Mouse (Mus musculus): ENCODE measurements around the gene Coch.
"Not testable (repeated sequence)": the region's sequence is repeated elsewhere in the genome, so short reads cannot be mapped to it uniquely, and the experiment has no call there.

Gene Coch

GRCm38 (mm10) chr12:51641871-51642270 is 48.7 kb downstream of the Coch start:
- DNase-seq: no peak

GRCm38 (mm10) chr12:51649401-51649800 is 56.3 kb downstream of the Coch start:
- not testable (repeated sequence) for DNase-seq

Data from kidney, adult 11 months (tissue).